Mouse (Mus musculus) liver, postnatal 0 days (tissue): ENCODE results near the gene Vldlr.

Experiments used
- CTCF ChIP-seq: sonication (generic); IDR thresholded peaks from 2 replicates; pipeline ENCODE4 v1.5.1; 2016; ENCODE audit warnings: antibody characterized with exemption, low read depth
- EP300 ChIP-seq: IDR thresholded peaks from 2 replicates; pipeline ENCODE4 v1.6.1; 2016; ENCODE audit warnings: antibody characterized with exemption, low read depth, mild to moderate bottlenecking

DNA sequence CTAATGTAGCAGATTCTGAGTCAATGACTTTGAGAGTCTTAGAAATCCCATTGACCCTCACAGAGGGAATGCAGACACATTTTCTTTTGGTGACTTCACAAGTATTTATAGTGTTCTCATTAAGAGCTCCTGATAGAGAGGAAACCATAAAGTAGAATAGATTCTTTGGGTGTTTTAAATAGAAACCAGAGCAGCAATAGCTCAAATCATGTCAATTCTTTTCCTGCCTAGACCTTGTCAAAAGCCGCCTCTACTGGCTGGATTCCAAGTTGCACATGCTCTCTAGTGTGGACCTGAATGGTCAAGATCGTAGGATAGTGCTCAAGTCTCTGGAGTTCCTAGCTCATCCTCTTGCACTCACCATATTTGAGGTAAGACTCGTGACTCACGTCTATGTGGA, 27.2 kb downstream of the Vldlr start:
- TF ChIP-seq CTCF (no peak), EP300 (no peak)
